Mouse (Mus musculus) liver, adult 2 months (tissue): ENCODE measurements at regions not wholly inside any gene's neighbourhood (a gene's known extent, or its start where the extent isn't known, plus 50 kb on each side); places are given as distances from the start of the nearest gene placed in this dataset.
"Not testable (repeated sequence)": the region's sequence is repeated elsewhere in the genome, so short reads cannot be mapped to it uniquely, and the experiment has no call there.

Experiments used
- DNase-seq: peaks from one replicate; pipeline ENCODE4 v3.0.0-alpha.2; 2011; ENCODE audit warnings: low read depth, low spot score; ENCODE audit errors: extremely low read depth
- H3K27ac ChIP-seq: fragments of 200-500 bp; replicated peaks from 2 replicates; pipeline ENCODE4 v1.5.1; 2012; ENCODE audit warnings: low read depth, mild to moderate bottlenecking, control low read depth, inconsistent platforms, low read length; ENCODE audit not compliant: insufficient read depth
- H3K27me3 ChIP-seq: fragments of 200-500 bp; 2 replicates; pipeline ENCODE4 v1.6.1; 2012; ENCODE audit warnings: mild to moderate bottlenecking, moderate library complexity, low read length, inconsistent platforms; ENCODE audit not compliant: control insufficient read depth, insufficient read depth
- H3K36me3 ChIP-seq: fragments of 200-500 bp; 2 replicates; pipeline ENCODE4 v1.6.1; 2012; ENCODE audit warnings: low read length, inconsistent platforms; ENCODE audit not compliant: control insufficient read depth, insufficient read depth
- H3K4me1 ChIP-seq: fragments of 200-500 bp; 2 replicates; pipeline ENCODE4 v1.6.1; 2011; ENCODE audit warnings: low read length; ENCODE audit not compliant: control insufficient read depth, insufficient read depth
- H3K4me3 ChIP-seq: fragments of 200-500 bp; 2 replicates; pipeline ENCODE4 v1.5.1; 2011; ENCODE audit warnings: low read depth, mild to moderate bottlenecking, control low read depth, low read length, moderate library complexity; ENCODE audit not compliant: insufficient read depth
- H3K79me2 ChIP-seq: fragments of 200-500 bp; 2 replicates; pipeline ENCODE4 v1.6.1; 2012; ENCODE audit warnings: inconsistent platforms, mild to moderate bottlenecking, low read length, moderate library complexity; ENCODE audit not compliant: control insufficient read depth, insufficient read depth
- H3K9ac ChIP-seq: fragments of 200-500 bp; 2 replicates; pipeline ENCODE4 v1.6.1; 2012; ENCODE audit warnings: low read depth, mild to moderate bottlenecking, control low read depth, inconsistent platforms, low read length
- CTCF ChIP-seq: fragments of 200-500 bp; IDR thresholded peaks from 2 replicates; pipeline ENCODE4 v1.5.1; 2011; ENCODE audit warnings: low read depth, low read length, control low read depth
- POLR2A ChIP-seq: fragments of 200-500 bp; IDR thresholded peaks from 2 replicates; pipeline ENCODE4 v1.6.1; 2011; ENCODE audit warnings: low read length, control low read depth; ENCODE audit not compliant: insufficient read depth; ENCODE audit errors: extremely low read depth
- WGBS: fragments of 180-500 bp; shearing (Covaris S2); methylation state at CpG from one replicate; pipeline ENCODE4 v1.1.7; 2018; 5-methylcytosine and 5-hydroxymethylcytosine counted together

DNA sequence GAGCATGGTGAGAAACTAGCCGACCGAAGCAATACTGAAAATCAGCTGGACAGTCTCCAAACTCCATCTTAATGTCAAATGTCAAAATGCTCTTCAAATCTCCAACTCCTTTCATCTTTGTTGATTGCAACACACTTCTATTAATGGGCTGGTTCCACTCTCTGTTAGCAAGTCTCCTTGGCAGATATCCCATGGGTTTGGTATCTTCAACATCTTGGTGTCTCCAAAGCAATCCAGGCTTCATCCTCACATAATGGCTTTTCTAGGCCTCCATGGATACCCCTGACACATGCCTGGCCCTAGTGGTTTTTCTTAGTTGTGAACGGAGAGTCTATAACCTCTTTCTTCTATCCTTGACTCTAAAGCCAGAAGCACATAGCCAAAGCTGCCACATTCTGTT, 118.0 kb upstream of the Ppp6c start:
- no peaks in the 10 kb centered on the region for H3K36me3 ChIP-seq
- WGBS, result 82% methylated on average over 3 of the region's 3 CpGs
- DNase-seq, result no peak
- H3K4me1 ChIP-seq, result no peaks in the 10 kb centered on the region
- H3K27ac ChIP-seq, result no peak overlapping the region
- no peak overlapping the region for H3K9ac ChIP-seq
- no peaks in the 10 kb centered on the region for H3K79me2 ChIP-seq
- TF ChIP-seq CTCF (no peak), POLR2A (no peak)
- H3K27me3 ChIP-seq, result no peaks in the 10 kb centered on the region
- no peak overlapping the region for H3K4me3 ChIP-seq

DNA sequence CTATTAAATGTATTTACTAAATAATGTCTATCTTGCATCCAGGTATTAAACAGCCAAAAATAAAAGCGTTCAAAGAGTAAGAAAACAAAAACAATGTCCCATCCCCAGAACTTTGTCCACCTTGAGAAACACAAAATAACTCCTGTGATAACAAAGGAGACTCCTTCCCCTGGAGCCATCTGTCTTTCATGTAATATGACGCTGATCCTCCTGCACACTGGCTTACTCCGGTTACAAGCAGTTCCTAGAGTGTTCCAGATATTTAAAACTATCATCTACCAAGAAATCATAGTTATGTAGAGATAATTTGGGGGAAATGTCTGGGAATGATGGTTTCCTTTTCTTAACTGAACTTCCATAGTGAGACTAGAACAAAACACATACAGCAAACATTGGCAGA, 114.2 kb upstream of the Ppp6c start:
- no peaks in the 10 kb centered on the region for H3K4me1 ChIP-seq
- DNase-seq, result no peak
- no peak overlapping the region for H3K4me3 ChIP-seq
- H3K27me3 ChIP-seq, result no peaks in the 10 kb centered on the region
- no peak overlapping the region for H3K27ac ChIP-seq
- TF ChIP-seq CTCF (no peak), POLR2A (no peak)
- H3K36me3 ChIP-seq, result no peaks in the 10 kb centered on the region
- H3K79me2 ChIP-seq, result no peaks in the 10 kb centered on the region
- no peak overlapping the region for H3K9ac ChIP-seq
- 65% methylated on average over 3 of the region's 3 CpGs for WGBS

- Histone ChIP-seq H3K27ac (no peak overlapping the region), H3K36me3 (no peaks in the 10 kb centered on the region), H3K4me1 (no peaks in the 10 kb centered on the region), H3K9ac (no peak overlapping the region), H3K27me3 (no peaks in the 10 kb centered on the region), H3K79me2 (no peaks in the 10 kb centered on the region), H3K4me3 (no peak overlapping the region)
- TF ChIP-seq POLR2A, result no peak
- TF ChIP-seq CTCF, result no peak
- 87% methylated on average over 9 of the region's 9 CpGs for WGBS
- DNase-seq, result no peak
Measured at GRCm38 (mm10) chr2:39338832-39339649, 112.8 kb upstream of the Ppp6c start.

GRCm38 (mm10) chr2:39337524-39337923, 111.3 kb upstream of the Ppp6c start:
- no peak overlapping the region for H3K9ac ChIP-seq

GRCm38 (mm10) chr2:39325715-39326493, 99.7 kb upstream of the Ppp6c start:
- Histone ChIP-seq H3K27me3 (no peaks in the 10 kb centered on the region), H3K27ac (no peak overlapping the region), H3K9ac (no peak overlapping the region), H3K4me3 (no peak overlapping the region), H3K79me2 (no peaks in the 10 kb centered on the region), H3K4me1 (no peaks in the 10 kb centered on the region; the same call in 1 of the 2 replicates), H3K36me3 (no peaks in the 10 kb centered on the region)
- 12% methylated on average over 9 of the region's 9 CpGs for WGBS
- DNase-seq, result peak; percentile 37
- no peak for TF ChIP-seq POLR2A
- TF ChIP-seq CTCF, result no peak

More at GRCm38 (mm10) chr2:39337524-39337923, 111.3 kb upstream of the Ppp6c start:
- no peaks in the 10 kb centered on the region for H3K4me1 ChIP-seq
- H3K27ac ChIP-seq, result no peak overlapping the region
- TF ChIP-seq POLR2A (no peak), CTCF (no peak)
- no peaks in the 10 kb centered on the region for H3K36me3 ChIP-seq
- H3K4me3 ChIP-seq, result no peak overlapping the region
- 89% methylated on average over 1 of the region's 1 CpGs for WGBS
- no peak for DNase-seq
- H3K27me3 ChIP-seq, result no peaks in the 10 kb centered on the region
- no peaks in the 10 kb centered on the region for H3K79me2 ChIP-seq

GRCm38 (mm10) chr2:39325122-39325521, 98.9 kb upstream of the Ppp6c start:
- not testable (repeated sequence) for H3K4me3 ChIP-seq

More at GRCm38 (mm10) chr2:39325122-39325521, 98.9 kb upstream of the Ppp6c start:
- 72% methylated on average over 3 of the region's 3 CpGs for WGBS
- not testable (repeated sequence) for H3K27me3 ChIP-seq, H3K4me1 ChIP-seq, DNase-seq, H3K79me2 ChIP-seq, H3K27ac ChIP-seq, H3K9ac ChIP-seq, H3K36me3 ChIP-seq
